Mouse (Mus musculus): ENCODE measurements at regions not wholly inside any gene's neighbourhood (a gene's known extent, or its start where the extent isn't known, plus 50 kb on each side); places are given as distances from the start of the nearest gene placed in this dataset.

GRCm38 (mm10) chr3:38201861-38202656 lies 282.6 kb downstream of the Ankrd50 start:
- DNase-seq, result peak; percentile 34

GRCm38 (mm10) chr3:38194001-38194400 lies 290.6 kb downstream of the Ankrd50 start:
- no peak for DNase-seq

GRCm38 (mm10) chr3:38187406-38187896 lies 297.2 kb downstream of the Ankrd50 start:
- no peak for DNase-seq

GRCm38 (mm10) chr3:38186503-38186902 lies 298.1 kb downstream of the Ankrd50 start:
- DNase-seq, result no peak

- DNase-seq, result no peak
These were observed 306.3 kb downstream of the Ankrd50 start for GRCm38 (mm10) chr3:38178295-38178694.

GRCm38 (mm10) chr3:38175946-38176345 lies 308.7 kb downstream of the Ankrd50 start:
- DNase-seq, result no peak

- DNase-seq, result no peak
These were observed 309.8 kb downstream of the Ankrd50 start for GRCm38 (mm10) chr3:38174735-38175280.

GRCm38 (mm10) chr3:38152408-38152807 lies 332.2 kb downstream of the Ankrd50 start:
- no peak for DNase-seq

GRCm38 (mm10) chr3:38151821-38152220 lies 332.8 kb downstream of the Ankrd50 start:
- no peak for DNase-seq

- DNase-seq, result no peak
These were observed 338.0 kb downstream of the Ankrd50 start for GRCm38 (mm10) chr3:38146663-38147062.

GRCm38 (mm10) chr3:38145444-38145843 lies 339.2 kb downstream of the Ankrd50 start:
- no peak for DNase-seq

GRCm38 (mm10) chr3:38144650-38145049 lies 340.0 kb downstream of the Ankrd50 start:
- DNase-seq, result no peak

GRCm38 (mm10) chr3:38143147-38143883 lies 341.3 kb downstream of the Ankrd50 start:
- DNase-seq, result peak; percentile 92

GRCm38 (mm10) chr3:38139387-38139786 lies 345.3 kb downstream of the Ankrd50 start:
- peak; percentile 18 for DNase-seq

GRCm38 (mm10) chr3:38138014-38138413 lies 346.6 kb downstream of the Ankrd50 start:
- no peak for DNase-seq

GRCm38 (mm10) chr3:38135808-38136214 lies 348.8 kb downstream of the Ankrd50 start:
- no peak for DNase-seq

GRCm38 (mm10) chr3:38134425-38134824 lies 350.2 kb downstream of the Ankrd50 start:
- no peak for DNase-seq

GRCm38 (mm10) chr3:38131887-38132220 lies 352.8 kb downstream of the Ankrd50 start:
- DNase-seq, result no peak

- DNase-seq, result no peak
These were observed 353.3 kb downstream of the Ankrd50 start for GRCm38 (mm10) chr3:38131176-38131886.

- DNase-seq, result no peak
These were observed 354.6 kb downstream of the Ankrd50 start for GRCm38 (mm10) chr3:38130088-38130487.

- no peak for DNase-seq
These were observed 355.5 kb downstream of the Ankrd50 start for GRCm38 (mm10) chr3:38129167-38129500.

- no peak for DNase-seq
These were observed 356.0 kb downstream of the Ankrd50 start for GRCm38 (mm10) chr3:38128486-38129166.
